Mouse (Mus musculus) ES-Bruce4 (cell line): ENCODE measurements around the gene Tgm3. TPM values are rescaled to one million over a fixed set of nuclear protein-coding genes. Genes with fewer than 3 reads are reported as not detected.

Experiments
- H3K27ac ChIP-seq: 2 replicates; pipeline ENCODE4 v1.5.1; 2012; ENCODE audit warnings: low read length, inconsistent platforms; ENCODE audit not compliant: insufficient read depth
- H3K27me3 ChIP-seq: 2 replicates; pipeline ENCODE4 v1.6.1; 2012; ENCODE audit warnings: mild to moderate bottlenecking, low read length, inconsistent platforms; ENCODE audit not compliant: control insufficient read depth, poor library complexity, insufficient read depth, severe bottlenecking
- H3K36me3 ChIP-seq: 2 replicates; pipeline ENCODE4 v1.6.1; 2012; ENCODE audit warnings: inconsistent platforms, mild to moderate bottlenecking, low read length, moderate library complexity; ENCODE audit not compliant: control insufficient read depth, poor library complexity, insufficient read depth, severe bottlenecking
- H3K4me1 ChIP-seq: one replicate; pipeline ENCODE4 v1.8.1; 2011; ENCODE audit warnings: low read length; ENCODE audit not compliant: control insufficient read depth, insufficient read depth
- H3K4me3 ChIP-seq: 2 replicates; pipeline ENCODE4 v1.5.1; 2011; ENCODE audit warnings: low read depth, mild to moderate bottlenecking, low read length
- H3K9ac ChIP-seq: 2 replicates; pipeline ENCODE4 v1.6.1; 2012; ENCODE audit warnings: low read depth, mild to moderate bottlenecking, inconsistent platforms; ENCODE audit not compliant: poor library complexity, severe bottlenecking
- H3K9me3 ChIP-seq: replicated peaks from 2 replicates; pipeline ENCODE4 v1.6.1; 2012; ENCODE audit warnings: mild to moderate bottlenecking, low read length, inconsistent platforms; ENCODE audit not compliant: control insufficient read depth, poor library complexity, insufficient read depth, severe bottlenecking
- CTCF ChIP-seq: IDR thresholded peaks from one replicate; pipeline ENCODE4 v1.8.1; 2011; ENCODE audit warnings: low read depth, low read length
- EP300 ChIP-seq: IDR thresholded peaks from 2 replicates; pipeline ENCODE4 v1.6.1; 2011; ENCODE audit warnings: low read depth, low read length; ENCODE audit not compliant: insufficient read depth
- POLR2A ChIP-seq: IDR thresholded peaks from one replicate; pipeline ENCODE4 v1.8.1; 2011; ENCODE audit warnings: low read length; ENCODE audit not compliant: insufficient read depth
- polyA plus RNA-seq: library from polyadenylated mRNA; stranded (reverse); fragments of >200 nt; gene quantifications from 2 replicates; pipeline ENCODE4 v1.2.4, GENCODE M21; 2011; ENCODE audit warnings: low read depth; ENCODE audit not compliant: missing spikeins, insufficient read depth, insufficient read length

The Tgm3 gene
- polyA plus RNA-seq = 0.21 and 0.33 TPM in 2 replicates

- Histone ChIP-seq H3K36me3 (no peaks in the 10 kb centered on the region), H3K27me3 (no peaks in the 10 kb centered on the region), H3K4me1 (peaks cover 2% of the 10 kb centered on the region), H3K9me3 (no peaks in the 10 kb centered on the region), H3K9ac (no peak within 1 kb of the TSS), H3K27ac (no peak within 1 kb of the TSS), H3K4me3 (no peak within 1 kb of the TSS)
- TF ChIP-seq POLR2A (no peak), CTCF (no peak), EP300 (no peak)
These were observed at the start of gene Tgm3 for GRCm38 (mm10) chr2:130012026-130012425. Tgm3 (plus strand) TSS chr2:130012349.

- H3K9me3 ChIP-seq = no peaks in the 10 kb centered on the region
- TF ChIP-seq POLR2A = no peak
- no peak for TF ChIP-seq CTCF
- TF ChIP-seq EP300 = no peak
- no peaks in the 10 kb centered on the region for H3K27me3 ChIP-seq
- H3K4me1 ChIP-seq = no peaks in the 10 kb centered on the region
- no peak overlapping the region for H3K9ac ChIP-seq
- H3K27ac ChIP-seq = no peak overlapping the region
- no peak overlapping the region for H3K4me3 ChIP-seq
- no peaks in the 10 kb centered on the region for H3K36me3 ChIP-seq
These were observed 31.5 kb upstream of the Tgm3 start for GRCm38 (mm10) chr2:129980608-129981007.

- H3K9me3 ChIP-seq = no peaks in the 10 kb centered on the region
- TF ChIP-seq POLR2A (no peak), CTCF (no peak), EP300 (no peak)
- H3K4me1 ChIP-seq = no peaks in the 10 kb centered on the region
- no peak overlapping the region for H3K27ac ChIP-seq
- no peaks in the 10 kb centered on the region for H3K27me3 ChIP-seq
- no peaks in the 10 kb centered on the region for H3K36me3 ChIP-seq
- H3K4me3 ChIP-seq = no peak overlapping the region
- no peak overlapping the region for H3K9ac ChIP-seq
These were observed 24.6 kb upstream of the Tgm3 start for GRCm38 (mm10) chr2:129987527-129988045.

GRCm38 (mm10) chr2:129989646-129990045, 22.5 kb upstream of the Tgm3 start:
- H3K36me3 ChIP-seq = no peaks in the 10 kb centered on the region
- H3K9ac ChIP-seq = no peak overlapping the region
- no peaks in the 10 kb centered on the region for H3K4me1 ChIP-seq
- H3K27me3 ChIP-seq = no peaks in the 10 kb centered on the region
- H3K4me3 ChIP-seq = no peak overlapping the region
- no peaks in the 10 kb centered on the region for H3K9me3 ChIP-seq
- no peak for TF ChIP-seq EP300
- H3K27ac ChIP-seq = no peak overlapping the region

GRCm38 (mm10) chr2:129994468-129994867, 17.7 kb upstream of the Tgm3 start:
- Histone ChIP-seq H3K4me3 (no peak overlapping the region), H3K9ac (no peak overlapping the region), H3K9me3 (no peaks in the 10 kb centered on the region), H3K27ac (no peak overlapping the region), H3K4me1 (no peaks in the 10 kb centered on the region), H3K36me3 (no peaks in the 10 kb centered on the region), H3K27me3 (no peaks in the 10 kb centered on the region)
- TF ChIP-seq EP300 (no peak), CTCF (no peak), POLR2A (no peak)

GRCm38 (mm10) chr2:129998476-129998875, 13.7 kb upstream of the Tgm3 start:
- H3K27me3 ChIP-seq = no peaks in the 10 kb centered on the region
- H3K27ac ChIP-seq = no peak overlapping the region
- no peaks in the 10 kb centered on the region for H3K36me3 ChIP-seq
- no peak overlapping the region for H3K4me3 ChIP-seq
- no peaks in the 10 kb centered on the region for H3K4me1 ChIP-seq
- no peaks in the 10 kb centered on the region for H3K9me3 ChIP-seq
- TF ChIP-seq CTCF (no peak), EP300 (no peak), POLR2A (no peak)
- no peak overlapping the region for H3K9ac ChIP-seq
